Mouse (Mus musculus): ENCODE results near the gene Ubap2l.

DNA sequence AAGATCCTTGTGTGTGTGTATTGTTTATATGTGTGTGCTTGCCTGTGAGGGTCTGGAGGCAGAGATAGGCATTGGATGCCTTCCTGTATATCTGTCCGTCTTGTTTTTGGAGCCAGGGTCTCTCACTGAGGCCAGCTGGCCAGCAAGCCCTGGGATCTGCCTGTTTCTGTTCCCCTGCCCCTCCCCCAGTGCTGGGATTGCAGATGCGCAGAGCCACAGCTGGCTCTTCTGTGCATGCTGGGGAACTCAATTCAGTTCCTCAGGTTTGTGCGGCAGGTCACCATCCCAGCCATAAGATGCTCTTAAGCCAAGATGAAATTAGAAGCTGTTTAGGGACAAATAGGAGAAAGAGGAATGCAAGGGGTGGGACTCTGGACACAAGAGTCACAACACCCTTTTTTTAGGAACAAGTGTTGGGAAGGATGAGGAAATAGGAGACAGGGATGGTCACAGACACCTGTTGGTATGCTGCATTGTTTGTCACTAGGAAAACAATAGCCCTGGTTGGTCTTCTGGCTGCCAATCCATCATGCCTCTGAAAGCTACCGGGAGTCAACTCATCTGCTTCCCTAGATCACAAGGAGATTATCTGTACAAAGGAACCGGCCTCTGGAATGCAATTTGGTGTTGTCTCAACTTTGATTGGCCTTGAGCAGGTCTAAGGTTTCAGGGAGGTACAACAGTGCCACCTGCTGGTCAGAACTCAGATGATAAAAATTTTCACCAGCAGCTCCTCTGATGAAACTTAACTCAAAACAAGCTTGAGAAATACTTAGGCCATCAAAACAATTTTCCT lies 24.7 kb upstream of the Ubap2l start:
- TF ChIP-seq GATA1 (IDR thresholded peaks at IDR 0.05; ENCODE audit: borderline replicate concordance, low read length) (no peak), FLI1 (IDR thresholded peaks at IDR 0.05; ENCODE audit: low read length) (no peak)
